Mouse (Mus musculus) kidney, postnatal 4 days (tissue): ENCODE measurements around the gene Mettl7b.
"Not testable (repeated sequence)": the region's sequence is repeated elsewhere in the genome, so short reads cannot be mapped to it uniquely, and the experiment has no call there.

Experiments
- DNase-seq, 2 experiments: peaks; one replicate each; pipeline ENCODE4 v3.0.0; 2021; ENCODE audit warnings: mixed read lengths in 2 of 2

The Mettl7b gene

DNA sequence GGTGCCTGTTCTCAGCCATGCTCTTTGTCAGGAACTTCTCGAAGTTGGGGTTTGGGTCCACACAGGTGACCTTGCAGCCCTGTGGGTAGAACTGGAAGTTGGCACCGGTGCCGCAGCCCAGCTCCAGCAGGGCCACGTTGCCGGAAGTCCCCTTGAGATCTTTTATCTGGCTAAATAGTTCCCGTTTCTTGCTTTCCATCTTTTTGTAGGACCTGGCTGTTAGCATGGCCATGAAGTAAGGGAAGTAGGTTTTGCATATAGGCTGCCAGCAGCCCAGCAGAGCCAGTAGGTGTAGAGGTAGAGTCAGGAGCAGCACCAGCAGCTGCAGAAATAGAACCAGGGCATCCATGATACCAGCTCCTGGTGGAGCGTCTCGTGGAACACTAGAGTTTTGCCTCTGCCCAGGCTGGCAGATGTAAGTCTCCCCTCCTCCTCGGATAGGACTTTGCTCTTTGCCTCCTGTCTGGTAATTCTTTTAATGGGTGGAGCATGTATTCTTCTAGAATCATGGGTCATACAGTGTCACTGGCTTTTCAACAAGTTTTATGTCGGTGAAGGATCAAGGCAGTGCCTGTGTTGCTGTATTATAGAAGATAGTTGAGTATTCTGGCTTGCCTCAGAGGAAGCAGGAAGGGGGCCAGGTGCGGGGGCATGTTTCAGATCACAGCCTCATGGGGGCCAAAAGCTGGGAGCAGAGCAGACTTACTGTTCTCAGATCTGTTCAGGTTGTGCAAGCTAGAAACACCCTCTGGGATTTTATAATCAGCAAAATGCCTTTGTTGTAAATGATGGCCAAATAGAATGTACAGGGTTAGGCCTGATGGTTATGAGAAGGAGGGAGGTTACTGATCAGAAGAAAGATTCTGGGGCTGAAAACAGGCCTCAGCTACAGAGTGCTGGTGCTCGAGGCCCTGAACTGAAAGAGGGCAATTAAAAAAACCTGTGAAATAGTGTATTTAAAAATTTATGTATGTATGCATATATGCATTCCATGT, at the start of gene Mettl7b:
Mettl7b (minus strand) TSS at position 399 of the 995 bp plus-strand sequence.
- DNase-seq: peak in 1 of 2 experiments; percentile 50

DNA sequence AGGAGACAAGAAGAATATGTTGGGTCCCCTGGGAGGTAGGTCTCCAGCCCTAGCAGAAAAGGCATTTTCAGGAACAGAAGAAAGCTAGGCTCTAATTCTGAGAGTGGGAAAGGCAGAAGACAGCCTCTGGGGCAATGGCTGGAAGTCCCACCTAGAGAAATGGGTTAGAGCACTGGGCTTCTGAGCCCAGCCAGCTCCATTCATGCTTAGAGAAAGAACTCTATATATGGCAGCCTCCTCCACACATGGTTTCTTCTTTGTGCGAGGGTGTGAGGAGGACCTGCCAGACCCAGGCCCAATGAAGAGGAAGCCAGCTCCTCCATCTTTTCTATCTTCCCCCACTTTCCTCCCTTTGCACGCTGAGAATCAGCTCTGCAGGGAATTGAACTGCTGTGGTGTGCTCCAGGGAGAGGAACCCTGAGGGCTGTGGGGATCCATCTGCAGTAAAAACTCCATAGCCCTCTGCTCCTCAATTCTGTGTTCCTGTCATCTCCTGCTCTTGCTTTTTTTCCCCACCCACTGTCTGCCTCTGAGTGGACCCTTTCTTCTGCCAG, 49.6 kb upstream of the Mettl7b start, which contains the start of gene Olfr763:
Olfr763 (plus strand) TSS at position 504 of the 554 bp plus-strand sequence.
- DNase-seq: no peak

DNA sequence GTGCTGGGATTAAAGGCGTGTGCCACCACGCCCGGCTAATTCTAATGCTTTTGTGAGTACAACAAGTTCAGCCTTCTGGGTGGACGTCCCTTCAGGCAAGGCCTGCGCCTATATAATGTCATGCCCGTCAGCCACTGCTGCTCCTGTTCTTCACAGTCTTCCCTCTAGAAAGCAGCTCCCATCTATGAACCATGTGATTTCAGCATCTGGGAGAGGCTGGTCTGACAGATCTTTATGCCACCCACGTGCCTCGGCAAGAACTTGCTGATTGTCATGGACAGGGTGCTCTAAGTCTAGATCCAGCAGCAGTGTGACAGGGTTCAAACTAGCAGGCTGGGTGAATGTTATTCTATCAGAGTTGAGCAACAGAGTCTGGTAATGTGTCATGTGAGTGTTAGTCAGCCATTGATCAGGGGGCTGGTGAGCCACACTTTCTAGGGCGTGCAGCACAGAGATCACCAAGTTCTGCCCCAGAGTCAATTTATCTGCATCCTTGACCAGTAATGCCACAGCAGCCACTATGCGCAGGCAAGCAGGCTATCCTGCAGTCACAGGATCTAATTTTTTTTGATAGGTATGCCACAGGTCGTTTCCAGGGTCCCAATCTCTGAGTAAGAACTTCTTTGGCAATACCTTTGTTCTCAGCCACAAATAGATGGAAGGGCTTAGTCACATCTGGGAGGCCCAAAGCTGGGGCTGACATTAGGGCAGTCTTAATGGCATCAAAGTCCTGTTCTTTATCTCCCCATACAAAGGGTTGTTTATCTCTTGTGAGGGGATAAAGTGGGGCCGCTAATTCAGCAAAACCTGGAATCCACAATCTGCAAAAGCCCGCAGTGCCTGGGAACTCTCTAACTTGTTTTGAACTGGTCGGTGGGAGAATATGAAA, 43.5 kb upstream of the Mettl7b start:
- no peak for DNase-seq

DNA sequence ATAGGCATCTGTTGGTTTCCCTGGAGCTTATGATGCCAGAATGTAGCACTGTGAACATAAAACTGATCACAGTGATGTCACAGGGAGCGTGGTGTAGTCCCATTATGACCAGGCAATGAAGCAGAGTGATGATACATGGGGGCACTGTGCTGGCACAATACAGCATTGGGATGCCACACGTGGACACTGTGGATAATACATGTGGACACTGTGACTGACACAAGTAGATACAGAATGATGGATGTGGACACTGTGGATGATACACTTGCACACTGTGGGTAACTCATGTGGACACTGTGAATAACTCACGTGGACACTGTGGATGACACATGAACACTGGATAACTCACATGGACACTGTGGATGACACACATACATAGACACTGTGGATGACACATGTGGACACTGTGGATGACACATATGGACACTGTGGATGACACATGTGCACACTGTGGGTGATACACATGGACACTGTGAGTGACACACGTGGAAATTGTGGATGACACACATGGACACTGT, 35.8 kb upstream of the Mettl7b start:
- no peak for DNase-seq

DNA sequence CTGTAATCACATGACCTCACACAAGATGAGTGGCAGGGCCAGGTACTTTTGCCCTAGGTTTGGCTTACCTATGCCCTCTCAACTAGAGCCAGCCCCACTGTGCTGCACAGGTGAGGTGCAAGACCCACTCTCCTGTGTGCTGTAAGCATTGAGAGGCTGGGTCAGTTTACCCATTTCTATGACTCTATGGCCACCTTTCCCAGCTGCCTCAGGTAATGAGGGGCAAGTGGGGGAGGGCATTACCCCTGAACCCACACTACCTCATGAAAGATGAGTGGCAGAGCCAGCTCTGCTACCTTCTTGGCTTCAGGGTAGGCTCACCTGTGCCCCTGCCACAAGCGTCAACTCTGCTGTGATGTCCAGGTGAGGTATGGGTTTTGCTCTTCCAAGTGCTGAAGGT, 35.0 kb upstream of the Mettl7b start:
- DNase-seq: no peak

DNA sequence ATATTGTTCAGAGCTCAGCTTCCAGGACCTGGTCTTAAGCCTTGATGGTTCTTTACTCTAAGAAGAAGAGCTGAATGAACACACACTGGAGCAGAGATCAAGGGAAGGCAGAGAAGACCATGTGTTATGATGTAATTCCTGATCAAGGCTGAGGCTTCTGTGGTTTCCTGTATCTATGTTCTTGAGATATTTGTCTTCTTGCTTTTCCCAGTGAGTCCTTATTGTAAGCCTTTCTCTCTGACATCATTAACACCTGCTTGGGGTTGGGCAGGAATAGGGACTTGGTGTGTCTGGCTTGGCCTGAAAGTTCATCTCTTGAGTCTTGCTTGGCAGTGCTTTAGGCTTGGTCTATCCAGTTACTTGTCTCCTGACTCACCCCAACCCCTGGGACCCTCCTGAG, 30.2 kb upstream of the Mettl7b start:
- no peak for DNase-seq

DNA sequence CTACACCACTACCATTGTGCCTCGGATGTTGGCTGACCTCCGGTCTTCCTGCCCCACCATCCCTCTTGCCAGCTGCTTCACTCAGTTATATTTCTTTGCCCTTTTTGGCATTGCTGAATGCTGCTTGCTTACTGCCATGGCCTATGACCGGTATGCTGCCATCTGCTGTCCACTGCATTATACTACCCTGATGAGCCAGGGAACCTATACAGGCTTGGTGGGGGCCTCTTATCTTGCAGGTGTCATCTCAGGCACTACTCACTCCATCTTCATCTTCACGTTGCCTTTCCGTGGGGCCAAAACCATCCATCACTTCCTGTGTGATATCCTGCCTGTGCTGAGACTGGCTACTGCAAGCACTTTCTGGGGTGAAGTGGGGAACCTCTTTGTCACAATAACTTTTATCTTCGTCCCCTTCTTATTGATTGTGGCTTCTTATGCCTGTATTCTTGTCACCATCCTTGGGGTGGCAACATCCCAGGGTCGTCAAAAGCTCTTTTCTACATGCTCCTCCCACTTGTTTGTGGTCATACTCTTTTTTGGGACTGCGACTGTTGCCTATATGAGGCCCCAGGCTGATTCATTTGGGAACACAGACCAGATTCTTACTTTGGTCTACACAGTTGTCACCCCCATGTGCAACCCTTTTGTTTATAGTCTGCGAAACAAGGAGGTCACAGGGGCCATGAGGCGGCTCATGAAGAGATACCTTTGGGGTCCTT, 29.5 kb upstream of the Mettl7b start:
- not testable (repeated sequence) for DNase-seq

DNA sequence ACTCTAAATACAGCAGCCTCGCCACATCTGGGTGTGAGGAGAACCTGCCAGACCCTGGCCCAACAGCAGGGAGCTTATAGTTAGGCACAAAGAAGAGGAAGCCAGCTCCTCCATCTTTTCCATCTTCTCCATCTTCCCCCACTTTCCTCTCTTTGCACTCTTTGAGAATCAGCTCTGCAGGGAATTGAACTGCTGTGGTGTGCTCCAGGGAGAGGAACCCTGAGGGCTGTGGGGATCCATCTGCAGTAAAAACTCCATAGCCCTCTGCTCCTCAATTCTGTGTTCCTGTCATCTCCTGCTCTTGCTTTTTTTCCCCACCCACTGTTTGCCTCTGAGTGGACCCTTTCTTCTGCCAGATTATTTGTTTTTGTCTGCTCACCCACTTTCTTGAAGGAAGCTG, 28.3 kb upstream of the Mettl7b start, which contains the start of gene Olfr9:
Olfr9 (plus strand) TSS at position 301 of the 400 bp plus-strand sequence.
- DNase-seq: not testable (repeated sequence)

DNA sequence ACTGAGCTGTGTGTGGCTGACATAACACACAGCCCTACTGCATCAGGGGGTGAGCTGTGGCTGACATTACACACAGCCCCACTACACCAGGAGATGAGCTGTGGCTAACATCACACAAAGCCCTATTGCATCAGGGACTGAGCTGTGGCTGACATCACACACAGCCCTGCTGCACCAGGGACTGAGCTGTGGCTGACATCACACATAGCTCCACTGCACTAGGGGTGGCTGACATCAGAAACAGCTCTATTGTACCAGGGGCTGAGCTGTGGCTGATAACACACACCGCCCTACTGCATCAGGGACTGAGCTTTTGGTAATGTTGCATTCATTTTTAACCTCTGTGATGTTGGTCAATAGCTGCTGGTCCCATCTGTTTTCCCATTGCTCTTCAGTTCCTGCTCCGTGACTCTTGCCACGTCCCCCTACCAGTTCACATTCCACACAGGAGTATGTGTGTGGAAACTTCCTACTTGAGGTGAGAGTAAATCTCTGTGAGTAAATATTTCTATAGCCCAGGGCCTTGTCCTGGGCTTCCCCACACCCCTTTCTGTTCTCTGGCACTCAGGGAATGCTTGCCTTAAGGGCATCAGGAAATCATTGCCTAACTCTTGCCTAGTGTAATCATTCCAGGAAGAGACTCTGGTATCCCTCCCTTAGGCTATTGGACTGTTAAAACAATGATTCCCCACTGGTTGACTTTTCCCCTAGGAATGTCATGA, 20.0 kb upstream of the Mettl7b start:
- no peak for DNase-seq

DNA sequence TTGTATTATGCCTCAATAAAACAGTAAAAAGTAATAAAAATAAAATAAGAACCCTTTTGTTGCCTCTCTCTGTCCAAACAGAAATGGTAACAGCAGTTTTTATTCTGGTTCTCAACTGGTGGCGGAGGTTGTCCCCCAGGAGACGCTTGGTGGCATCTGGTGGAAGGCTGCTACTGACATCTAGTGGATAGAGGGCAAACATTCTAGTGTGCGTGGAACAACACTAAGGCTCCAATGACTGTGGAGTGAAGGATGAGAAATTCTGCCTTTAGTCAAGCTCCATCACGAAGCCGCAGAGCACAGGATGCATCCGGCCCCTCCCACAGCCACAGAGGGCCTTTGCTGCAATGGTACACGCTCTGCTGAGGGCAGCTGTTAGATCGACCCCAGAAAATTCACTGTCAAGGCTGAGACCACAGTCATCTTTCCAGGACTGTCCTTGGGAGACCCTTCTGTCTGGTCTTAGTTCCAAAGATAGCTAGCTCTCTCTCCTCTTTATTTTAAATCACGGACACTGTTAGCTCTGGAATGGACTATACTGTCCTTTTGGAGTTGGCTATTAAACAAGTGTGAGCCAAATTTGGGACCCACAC, 16.8 kb upstream of the Mettl7b start:
- peak; percentile 52 to 68 for DNase-seq

DNA sequence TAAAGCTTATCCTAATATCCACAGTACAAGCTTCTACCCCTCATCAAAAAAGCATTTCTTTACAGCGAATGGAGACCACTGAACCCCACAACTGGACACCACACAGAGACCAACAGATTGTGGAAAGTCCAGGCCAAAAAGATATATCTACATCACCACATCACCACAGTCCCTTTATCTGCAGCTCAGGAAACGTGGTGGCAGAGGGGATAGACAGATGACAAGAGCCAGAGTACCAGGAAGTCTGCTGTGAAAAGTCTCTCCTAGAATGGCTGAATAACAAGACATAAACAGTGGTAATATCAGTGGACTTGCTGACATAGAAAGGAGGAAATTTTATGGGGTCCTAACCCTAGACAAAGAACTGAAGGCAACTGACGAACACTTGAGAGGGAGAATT, 15.6 kb upstream of the Mettl7b start:
- no peak for DNase-seq

DNA sequence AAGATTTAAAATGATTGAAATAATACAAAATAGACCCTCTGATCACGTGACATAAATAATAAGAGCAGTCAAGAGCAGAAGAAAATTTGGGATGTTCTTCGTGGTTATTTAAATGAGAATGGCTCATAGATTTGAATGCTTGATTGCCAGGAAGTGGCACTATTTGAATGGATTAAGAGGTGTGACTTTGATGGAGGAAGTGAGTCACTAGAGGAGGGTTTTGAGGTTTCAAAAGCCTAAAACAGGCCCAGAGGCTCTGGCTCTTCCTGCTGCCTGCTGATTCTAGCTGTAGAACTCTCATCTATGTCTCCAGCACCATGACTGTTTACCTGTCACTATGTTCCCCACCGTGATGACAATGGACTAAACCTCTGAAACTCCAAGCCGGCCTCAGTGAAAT, 12.1 kb upstream of the Mettl7b start:
- no peak for DNase-seq

DNA sequence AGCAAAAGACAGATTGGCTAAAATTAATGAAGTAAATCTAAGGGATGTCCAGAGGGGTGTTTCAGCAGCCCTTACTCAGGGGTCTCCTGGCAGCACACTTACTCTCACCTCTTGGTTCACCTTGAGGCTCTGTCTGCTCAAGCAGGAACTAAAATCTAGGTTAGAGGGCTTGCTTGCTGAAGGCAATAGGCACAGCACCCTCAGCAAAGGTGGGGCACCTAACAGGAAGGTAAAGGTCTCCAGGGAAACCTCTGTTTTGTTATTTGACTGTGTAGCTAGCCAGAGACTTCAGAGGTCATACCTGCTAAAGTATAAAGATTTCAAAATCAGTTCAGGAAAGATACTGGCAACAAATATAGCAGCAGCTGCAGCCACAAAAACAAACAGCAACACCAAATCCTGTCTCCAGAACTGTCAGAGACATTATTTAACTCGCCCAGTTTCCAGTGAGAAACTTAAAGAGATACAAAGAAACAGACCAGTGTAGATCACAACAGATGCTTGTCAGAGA, 10.0 kb upstream of the Mettl7b start:
- no peak for DNase-seq

DNA sequence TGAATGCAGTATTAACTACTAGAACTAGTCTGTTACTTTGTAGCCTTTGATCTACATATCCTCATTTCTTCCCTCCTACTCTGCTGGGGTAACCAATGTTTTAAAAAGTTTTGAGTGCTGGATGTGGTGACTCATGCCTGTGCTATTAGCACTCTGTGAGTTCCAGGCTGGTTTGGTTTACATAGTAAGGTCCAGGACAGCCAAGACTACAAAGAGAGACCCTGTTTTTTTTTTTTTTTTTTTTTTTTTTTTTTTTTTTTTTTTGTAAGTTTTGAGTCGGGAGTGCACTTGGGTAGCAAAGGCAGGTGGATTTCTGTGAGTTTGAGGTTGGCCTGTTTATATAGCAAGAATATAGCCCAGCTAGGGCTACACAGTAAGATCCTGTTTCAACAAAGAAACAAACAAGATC, 7.6 kb upstream of the Mettl7b start:
- no peak for DNase-seq

DNA sequence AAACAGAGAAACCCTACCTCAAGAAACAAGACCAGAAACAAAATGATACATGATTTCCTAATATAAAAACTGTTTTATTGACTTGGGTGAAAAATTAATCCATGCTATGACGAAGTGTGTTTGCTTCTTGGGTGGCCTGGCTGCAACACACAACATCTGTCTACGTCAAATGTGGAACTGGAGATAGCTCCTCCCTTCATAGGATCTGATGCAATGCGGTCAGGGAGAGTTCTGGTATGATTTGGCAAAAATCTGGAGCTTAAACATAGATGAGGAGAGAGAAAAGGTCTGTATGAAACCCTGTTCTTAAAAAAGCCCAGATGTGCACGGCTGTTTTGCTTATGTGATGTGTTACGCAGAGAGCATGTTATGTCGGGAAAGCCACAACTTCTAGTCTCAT, 5.1 kb upstream of the Mettl7b start:
- no peak for DNase-seq

DNA sequence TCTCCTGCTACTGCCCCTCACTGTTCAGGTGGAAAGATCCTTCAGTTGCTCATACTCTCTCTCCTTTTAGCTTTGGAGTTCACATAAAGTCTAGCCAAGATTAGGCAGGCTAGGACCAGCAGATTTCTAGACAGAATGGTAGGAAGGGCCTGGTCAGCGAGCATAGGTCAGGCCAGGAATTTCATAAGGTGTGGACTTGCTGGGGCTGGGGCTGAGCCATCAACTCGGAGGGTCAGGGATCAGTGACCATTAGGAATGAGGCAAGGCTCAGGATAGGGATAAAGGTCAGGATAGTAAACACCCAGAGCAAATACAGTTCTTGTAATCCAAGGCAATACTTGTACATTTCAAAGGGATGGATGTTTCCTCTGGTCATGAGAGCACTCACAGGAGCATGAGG, 4.2 kb upstream of the Mettl7b start:
- DNase-seq: peak in 1 of 2 experiments; percentile 47

DNA sequence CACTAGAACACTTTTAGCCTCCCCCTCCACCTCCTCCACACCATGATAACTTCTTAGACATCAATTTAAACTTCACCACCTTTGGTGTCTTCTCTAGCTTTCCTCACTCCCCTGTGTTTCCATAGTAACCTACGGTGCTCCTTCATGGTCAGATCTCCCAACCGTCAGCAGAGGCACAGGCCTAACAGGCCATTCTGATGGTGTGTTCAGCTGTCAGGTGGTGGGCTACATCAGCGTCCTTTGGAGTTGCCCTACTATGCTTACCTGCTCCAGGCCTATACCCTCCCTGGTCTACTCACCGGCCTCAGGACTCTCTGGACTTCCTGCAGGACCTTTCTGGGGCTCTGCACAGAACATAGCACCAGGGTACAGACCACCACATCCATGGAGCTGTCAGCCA, 646 bp downstream of the Mettl7b start:
- DNase-seq: no peak

DNA sequence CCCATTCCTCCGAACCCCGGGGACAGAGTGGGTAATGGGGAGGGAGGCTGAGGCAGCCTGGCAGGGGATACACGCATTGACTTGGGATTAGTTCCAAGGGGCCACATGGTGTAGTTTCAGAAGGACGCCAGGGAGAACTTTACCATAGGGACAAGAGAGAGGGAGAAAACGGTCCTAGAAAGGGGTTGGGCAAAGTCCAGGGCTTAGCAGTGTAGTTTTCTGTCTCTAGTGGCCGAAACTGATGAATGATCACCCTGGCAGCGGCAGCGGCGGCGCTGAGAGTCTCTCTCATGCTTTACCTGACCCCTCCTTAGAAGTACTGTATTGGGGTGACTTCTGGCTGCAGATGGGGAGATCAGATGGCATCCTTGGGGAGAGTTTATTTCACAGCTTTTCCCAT, 2.4 kb downstream of the Mettl7b start:
- DNase-seq: no peak

DNA sequence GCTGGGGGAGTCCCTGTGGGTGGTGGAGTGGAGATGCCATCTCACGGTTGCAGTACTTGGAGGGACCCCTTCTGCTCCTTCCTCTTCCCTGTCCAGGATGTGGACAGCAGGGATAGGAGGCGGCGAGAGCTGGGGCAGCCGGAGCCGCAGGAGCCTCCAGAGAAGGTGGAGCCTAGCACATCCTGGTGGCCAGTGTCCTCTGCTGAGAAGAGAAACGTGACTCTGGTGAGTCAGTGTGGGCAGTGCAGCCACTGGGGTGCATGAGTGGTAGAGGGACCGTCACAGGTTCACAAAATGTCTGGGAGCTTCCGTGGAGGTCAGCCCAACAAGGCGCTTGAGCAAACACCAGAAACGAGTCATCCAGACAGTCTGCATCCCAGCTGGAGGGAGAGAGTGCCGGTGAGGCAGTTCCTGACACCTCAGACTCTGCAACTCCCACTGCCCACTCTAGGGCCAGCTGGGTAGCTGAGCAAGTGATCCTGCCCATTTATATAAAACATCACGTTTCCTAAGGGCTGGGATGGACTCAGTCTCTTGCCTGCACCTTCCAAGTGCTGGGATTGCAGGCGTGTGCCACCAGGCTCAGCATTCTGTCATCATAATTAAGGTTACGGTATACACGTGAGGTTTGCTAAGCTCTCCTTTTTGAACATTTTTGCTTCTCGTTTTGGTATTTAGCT, 10.4 kb downstream of the Mettl7b start:
- no peak for DNase-seq

DNA sequence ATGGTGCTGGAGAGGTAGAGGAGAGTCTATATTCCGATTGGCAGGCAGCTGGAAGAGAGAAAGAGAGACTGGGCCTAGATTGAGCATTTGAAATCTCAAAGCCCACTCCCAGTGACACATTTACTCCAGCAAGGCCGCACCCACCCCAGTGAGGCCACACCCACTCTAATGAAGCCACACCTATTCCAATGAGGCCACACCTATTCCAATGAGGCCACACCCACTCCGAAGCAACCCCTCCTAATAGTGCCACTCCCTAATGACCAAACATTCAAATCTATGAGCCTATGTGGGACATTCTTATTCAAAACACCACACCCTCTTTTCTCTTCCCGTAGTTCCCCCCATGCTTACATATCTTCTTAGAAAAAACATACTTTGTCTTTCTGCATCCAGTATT, 13.3 kb downstream of the Mettl7b start:
- DNase-seq: no peak
